Mouse (Mus musculus) cerebellum, adult 11 months (tissue): ENCODE measurements around the gene Nxpe2.

Experiments used
- DNase-seq: peaks from one replicate; pipeline ENCODE4 v3.0.0; 2022

Gene Nxpe2

DNA sequence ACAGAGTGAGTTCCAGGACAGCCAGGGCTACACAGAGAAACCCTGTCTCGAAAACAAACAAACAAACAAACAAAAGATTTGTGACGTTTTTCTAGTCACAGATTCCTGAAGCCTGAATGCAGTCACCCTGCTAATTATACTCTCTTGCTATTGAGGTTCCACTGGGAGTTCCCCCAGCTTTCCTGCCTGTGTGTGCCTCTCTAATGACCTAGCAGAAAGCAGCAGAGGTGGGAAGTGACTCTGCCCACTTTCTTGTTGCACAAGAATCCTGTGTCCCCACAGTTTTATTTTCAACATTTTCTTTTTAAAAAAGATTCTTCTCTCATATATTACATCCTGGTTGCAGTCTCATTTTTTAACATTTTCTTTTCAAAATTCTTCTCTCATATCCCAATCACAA, 58.5 kb downstream of the Nxpe2 start:
- no peak for DNase-seq

DNA sequence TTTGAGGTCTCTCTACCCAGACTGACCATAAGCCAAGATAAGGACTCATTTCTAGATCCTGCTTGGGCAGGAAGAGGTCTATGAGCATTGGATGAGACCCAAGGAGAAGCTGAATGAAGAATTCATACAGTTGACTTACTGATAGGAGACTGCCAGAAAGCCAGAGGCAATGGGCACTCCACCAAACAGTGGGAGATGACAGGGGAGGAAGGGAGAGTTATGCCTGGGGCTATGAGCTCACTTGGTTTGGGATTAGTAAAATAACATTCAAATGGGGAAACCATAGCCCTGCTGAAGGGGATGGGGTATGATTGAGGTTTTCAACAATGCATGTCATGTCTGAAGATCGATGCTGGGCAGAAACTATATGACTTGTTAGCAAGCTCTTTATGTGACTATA, 63.0 kb downstream of the Nxpe2 start:
- DNase-seq, result no peak

DNA sequence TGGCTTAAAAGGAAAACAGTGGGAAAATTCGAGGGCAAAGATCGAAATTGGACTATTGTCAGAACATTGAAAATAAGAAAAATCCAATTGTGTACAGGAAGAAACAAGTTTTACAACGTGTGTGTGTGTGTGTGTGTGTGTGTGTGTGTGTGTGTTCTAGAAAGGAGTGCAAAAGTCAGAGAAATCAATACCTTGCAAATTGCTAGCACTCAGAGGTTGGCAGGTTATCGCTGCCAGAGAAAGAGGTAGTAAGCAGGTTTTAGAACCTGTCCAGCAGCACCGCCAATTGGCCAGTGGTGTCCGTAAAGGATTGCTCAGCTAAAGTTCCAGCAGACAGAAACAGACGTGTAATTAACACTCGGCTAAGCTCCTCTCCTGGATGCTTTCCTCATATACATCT, 69.0 kb downstream of the Nxpe2 start:
- DNase-seq, result no peak

DNA sequence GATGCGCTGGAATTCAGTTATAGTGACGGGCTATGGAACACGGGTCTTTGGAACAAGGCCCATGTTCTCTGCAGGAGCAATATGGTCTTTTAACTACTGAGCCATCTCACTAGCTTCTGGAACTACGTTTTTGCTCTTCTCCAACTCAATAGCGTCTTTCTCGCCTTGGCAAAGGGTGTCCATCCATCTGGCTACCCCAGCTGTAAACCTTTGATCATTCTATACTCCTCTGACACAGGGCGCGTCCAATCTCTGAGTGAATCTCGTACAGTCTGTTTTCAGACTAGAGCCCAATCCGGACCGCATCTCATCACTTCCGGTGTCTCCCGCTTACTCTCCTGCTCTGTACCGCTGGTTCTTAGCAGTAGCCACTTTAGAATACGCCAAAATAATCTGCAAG, 76.4 kb downstream of the Nxpe2 start:
- DNase-seq, result no peak
